Mouse (Mus musculus) stomach, postnatal 0 days (tissue): ENCODE data around the gene Upk3a. TPM values are rescaled to one million over a fixed set of nuclear protein-coding genes. Genes with fewer than 3 reads are reported as not detected.
A peak's percentile ranks its signal among the peaks of the same experiment; 100 is the strongest.
"Not testable (repeated sequence)": the region's sequence is repeated elsewhere in the genome, so short reads cannot be mapped to it uniquely, and the experiment has no call there.

Experiments
- ATAC-seq: fragments of 200-750 bp; cut with Nextera tagmentation; 2 replicates; pipeline ENCODE4 v1.8.0; 2017; ENCODE audit not compliant: low FRiP score, low TSS enrichment
- DNase-seq: peaks from one replicate; pipeline ENCODE4 v3.0.0-alpha.2; 2016; ENCODE audit warnings: low spot score
- H3K27ac ChIP-seq: fragments of 300-500 bp; sonication (generic); replicated peaks from 2 replicates; pipeline ENCODE4 v1.5.1; 2014; ENCODE audit warnings: mild to moderate bottlenecking, control low read depth
- H3K27me3 ChIP-seq: fragments of 300-500 bp; sonication (generic); 2 replicates; pipeline ENCODE4 v1.6.1; 2014; ENCODE audit warnings: low read length; ENCODE audit not compliant: control insufficient read depth, insufficient read depth
- H3K36me3 ChIP-seq: fragments of 300-500 bp; sonication (generic); 2 replicates; pipeline ENCODE4 v1.6.1; 2014; ENCODE audit warnings: low read length, mixed read lengths; ENCODE audit not compliant: control insufficient read depth, insufficient read depth
- H3K4me1 ChIP-seq: fragments of 300-500 bp; sonication (generic); replicated peaks from 2 replicates; pipeline ENCODE4 v1.6.1; 2014; ENCODE audit warnings: antibody characterized with exemption; ENCODE audit not compliant: control insufficient read depth, insufficient read depth
- H3K4me2 ChIP-seq: fragments of 300-500 bp; sonication (generic); replicated peaks from 2 replicates; pipeline ENCODE4 v1.6.1; 2014; ENCODE audit warnings: low read depth, mild to moderate bottlenecking, control low read depth, moderate library complexity
- H3K4me3 ChIP-seq: fragments of 300-500 bp; sonication (generic); 2 replicates; pipeline ENCODE4 v1.5.1; 2014; ENCODE audit warnings: low read depth, low read length, control low read depth
- H3K9ac ChIP-seq: fragments of 300-500 bp; sonication (generic); 2 replicates; pipeline ENCODE4 v1.6.1; 2014; ENCODE audit warnings: mild to moderate bottlenecking, low read length, control low read depth, mixed read lengths
- H3K9me3 ChIP-seq: fragments of 300-500 bp; sonication (generic); 2 replicates; pipeline ENCODE4 v1.6.1; 2016; ENCODE audit warnings: low read length; ENCODE audit not compliant: control insufficient read depth
- CTCF ChIP-seq: IDR thresholded peaks from 2 replicates; pipeline ENCODE4 v1.5.1; 2016; ENCODE audit warnings: antibody characterized with exemption, low read depth, mild to moderate bottlenecking, moderate library complexity
- EP300 ChIP-seq: optimal IDR thresholded peaks from 2 replicates; pipeline ENCODE3; 2016; ENCODE audit warnings: antibody characterized with exemption
- WGBS: fragments of 180-500 bp; shearing (Covaris S2); extraction: QIAGEN DNeasy Blood & Tissue Kit; methylation state at CpG from one replicate; pipeline ENCODE4 v1.1.7; 2014; 5-methylcytosine and 5-hydroxymethylcytosine counted together
- polyA plus RNA-seq: library from polyadenylated mRNA; unstranded; fragments of >200 nt; fragmentation: Nextera tagmentation; extraction: Ambion mirVana; gene quantifications from 2 replicates; pipeline ENCODE4 v1.2.1, GENCODE M21; 2015

Gene Upk3a
- polyA plus RNA-seq, 1 experiment from 2014 or later = 5.7 TPM

DNA sequence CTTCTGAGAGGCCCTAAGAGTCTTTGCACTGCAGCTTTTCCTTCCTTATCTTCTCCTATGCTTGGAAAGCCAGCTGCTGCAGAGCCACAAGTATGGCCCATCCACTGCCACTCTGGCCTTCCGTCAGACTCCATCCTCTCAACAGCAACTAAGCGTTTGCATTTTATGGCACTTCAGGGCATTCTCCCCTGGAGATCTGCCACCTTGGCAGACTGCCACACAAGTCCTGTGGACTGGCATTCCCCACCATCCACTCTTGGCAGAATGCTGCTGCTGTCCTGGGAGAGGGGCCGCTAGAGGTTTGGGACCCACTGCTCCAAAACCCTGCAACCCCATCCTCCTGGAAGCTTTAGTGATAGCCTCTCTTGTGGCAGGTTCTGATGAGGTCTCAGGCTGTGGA lies 14.9 kb downstream of the Upk3a start:
- no peak for DNase-seq
- Histone ChIP-seq H3K27me3 (no peaks in the 10 kb centered on the region), H3K4me1 (peaks cover 2% of the 10 kb centered on the region; the same call in 1 of the 2 replicates), H3K9me3 (no peaks in the 10 kb centered on the region), H3K9ac (no peak overlapping the region), H3K36me3 (no peaks in the 10 kb centered on the region), H3K4me3 (no peak overlapping the region), H3K27ac (no peak overlapping the region), H3K4me2 (no peak overlapping the region)
- TF ChIP-seq EP300 (no peak), CTCF (no peak)
- ATAC-seq = no peak
- 67% methylated on average over 3 of the region's 3 CpGs for WGBS

DNA sequence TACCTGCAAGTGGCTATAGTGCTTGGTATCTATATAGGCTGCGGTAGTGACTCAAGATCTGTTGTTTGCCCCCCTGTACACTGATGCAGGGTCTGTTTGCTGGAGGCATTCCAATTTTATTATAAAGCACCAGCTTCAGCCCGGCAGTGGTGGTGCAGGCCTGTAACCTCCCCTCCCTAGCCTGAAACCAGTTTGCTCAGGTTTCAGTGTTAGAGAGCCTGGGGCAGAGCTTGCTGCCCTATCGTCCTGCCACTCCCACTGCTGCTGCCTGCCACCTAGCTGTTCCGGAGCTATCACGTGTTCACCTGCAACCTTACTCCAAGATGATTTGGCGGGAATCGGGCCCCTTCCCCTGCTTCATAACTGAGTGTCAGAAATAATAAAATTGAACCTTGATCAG lies 17.0 kb downstream of the Upk3a start:
- WGBS = 38% methylated on average over 7 of the region's 7 CpGs
- H3K4me3 ChIP-seq, H3K9me3 ChIP-seq, H3K4me2 ChIP-seq, H3K9ac ChIP-seq, H3K36me3 ChIP-seq, H3K27me3 ChIP-seq, H3K4me1 ChIP-seq: not testable (repeated sequence)
- DNase-seq = peak; percentile 69
- peak; percentile 55 for ATAC-seq
- peak overlapping the region; percentile 87 for H3K27ac ChIP-seq

DNA sequence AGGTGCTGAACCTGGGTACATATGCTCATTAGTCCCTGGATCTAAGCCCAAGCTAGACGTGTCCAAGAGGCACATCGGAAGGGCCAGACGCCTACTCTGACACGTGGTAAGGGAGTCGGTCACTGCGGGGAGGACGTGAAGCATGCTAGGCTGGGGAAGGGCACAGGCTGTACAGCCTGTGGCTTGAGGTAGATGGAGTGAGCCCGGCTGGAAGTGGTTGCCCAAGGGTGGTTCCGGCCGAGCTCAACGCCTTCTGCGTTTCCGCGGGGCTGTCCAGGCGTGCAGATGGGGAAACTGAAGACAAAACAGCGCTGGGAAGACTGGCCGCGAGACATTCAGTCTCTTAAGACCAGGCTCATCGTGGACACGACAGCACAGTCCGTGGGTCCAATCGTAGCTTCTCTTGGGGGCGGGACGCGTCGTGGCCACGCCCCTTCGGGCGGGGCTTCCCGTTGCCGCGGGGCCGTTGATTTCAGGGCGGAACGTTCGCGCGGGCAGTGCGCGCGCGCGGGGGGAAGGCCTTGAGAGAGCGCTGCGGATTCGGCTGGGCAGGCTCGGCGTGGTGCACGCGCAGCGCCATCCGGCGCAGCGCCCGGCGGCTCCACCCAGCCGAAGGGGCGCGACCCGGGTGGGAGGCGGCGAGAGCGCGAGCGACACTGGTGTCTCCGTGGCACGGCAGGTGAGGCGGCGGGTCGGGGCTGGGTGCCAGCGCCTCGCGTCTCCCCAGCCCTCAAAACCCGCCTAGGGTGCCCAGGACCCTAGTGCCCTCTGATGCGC lies 19.8 kb downstream of the Upk3a start:
- H3K4me1 ChIP-seq = peaks cover 13% of the 10 kb centered on the region; the same call in 1 of the 2 replicates
- H3K9ac ChIP-seq = peak overlapping the region; percentile 85
- TF ChIP-seq EP300 = no peak
- TF ChIP-seq CTCF = no peak
- no peaks in the 10 kb centered on the region for H3K9me3 ChIP-seq
- H3K27ac ChIP-seq = peak overlapping the region; percentile 95
- peak; percentile 97 for DNase-seq
- ATAC-seq = peak; percentile 92
- no peaks in the 10 kb centered on the region for H3K27me3 ChIP-seq
- H3K36me3 ChIP-seq = no peaks in the 10 kb centered on the region
- peak overlapping the region; percentile 80 for H3K4me2 ChIP-seq
- WGBS = under 1% methylated on average over 74 of the region's 75 CpGs
- peak overlapping the region; percentile 82 for H3K4me3 ChIP-seq

- H3K4me3 ChIP-seq = peak overlapping the region; percentile 82
- WGBS = 1% methylated on average over 8 of the region's 8 CpGs
- ATAC-seq (no peak), DNase-seq (no peak)
- peak overlapping the region; percentile 85 for H3K9ac ChIP-seq
- H3K27ac ChIP-seq = peak overlapping the region; percentile 84
- no peaks in the 10 kb centered on the region for H3K9me3 ChIP-seq
- H3K4me1 ChIP-seq = peaks cover 13% of the 10 kb centered on the region; the same call in 1 of the 2 replicates
- peak overlapping the region; percentile 80 for H3K4me2 ChIP-seq
- H3K27me3 ChIP-seq = no peaks in the 10 kb centered on the region
- TF ChIP-seq CTCF = no peak
- TF ChIP-seq EP300 = no peak
- H3K36me3 ChIP-seq = no peaks in the 10 kb centered on the region
Observed at GRCm38 (mm10) chr15:85037343-85037690, 20.4 kb downstream of the Upk3a start.

- H3K9ac ChIP-seq = 0 out of 2 replicates have a peak overlapping the region, but pooled peaks have one; percentile 27
- H3K4me3 ChIP-seq = no peak overlapping the region
- H3K36me3 ChIP-seq = peaks cover 8% of the 10 kb centered on the region
- ATAC-seq = no peak; the same call in 1 of the 2 replicates
- H3K27ac ChIP-seq = peak overlapping the region; percentile 88
- TF ChIP-seq CTCF = no peak
- TF ChIP-seq EP300 = no peak
- no peak overlapping the region; the same call in 1 of the 2 replicates for H3K4me2 ChIP-seq
- no peak for DNase-seq
- no peaks in the 10 kb centered on the region for H3K27me3 ChIP-seq
- peaks cover 11% of the 10 kb centered on the region; the same call in 1 of the 2 replicates for H3K4me1 ChIP-seq
- 53% methylated on average over 10 of the region's 10 CpGs for WGBS
- no peaks in the 10 kb centered on the region for H3K9me3 ChIP-seq
Observed at GRCm38 (mm10) chr15:85041546-85042225, 24.7 kb downstream of the Upk3a start.
